Mouse (Mus musculus): ENCODE data around the gene Cfap77.

- TF ChIP-seq CTCF (IDR thresholded peaks at IDR 0.05; ENCODE audit: low read depth, low read length) (no peak), POLR2A (IDR thresholded peaks at IDR 0.05; ENCODE audit: borderline replicate concordance, low read depth, low read length) (no peak)
Measured at GRCm38 (mm10) chr2:28882047-28882446, 172.8 kb downstream of the Cfap77 start.
